Mouse (Mus musculus): ENCODE measurements at regions not wholly inside any gene's neighbourhood (a gene's known extent, or its start where the extent isn't known, plus 50 kb on each side); places are given as distances from the start of the nearest gene placed in this dataset.

DNA sequence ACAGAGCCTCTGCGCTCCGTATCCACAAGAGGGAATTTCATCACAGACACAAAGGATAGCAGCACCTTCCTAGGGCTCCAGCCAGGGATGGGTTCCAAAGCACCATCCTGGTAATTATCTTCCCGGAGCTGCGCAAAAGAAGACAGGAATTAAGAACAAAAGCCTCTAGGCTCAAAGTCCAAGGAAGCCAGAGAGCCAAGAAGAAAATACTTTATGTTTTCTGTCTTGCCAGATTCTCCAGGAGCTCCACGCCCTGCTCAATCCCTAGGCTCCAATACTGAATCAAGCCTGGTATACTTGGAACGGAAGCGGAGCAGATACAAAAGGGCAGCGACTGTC, 54.4 kb downstream of the Irf2bpl start:
- H3K9ac ChIP-seq: peak overlapping the region; percentile 44; the same call in 1 of the 2 replicates
- H3K36me3 ChIP-seq: no peaks in the 10 kb centered on the region
- no peak for ATAC-seq (ENCODE audit: insufficient number of reproducible peaks, insufficient read depth, low FRiP score, low TSS enrichment, low read depth)
- peaks cover 62% of the 10 kb centered on the region for H3K4me1 ChIP-seq
- H3K4me2 ChIP-seq: no peak overlapping the region
- no peaks in the 10 kb centered on the region for H3K9me3 ChIP-seq
- WGBS: 46% methylated on average over 8 of the region's 8 CpGs
- no peak overlapping the region for H3K4me3 ChIP-seq
- peak overlapping the region; percentile 68; the same call in 1 of the 2 replicates for H3K27ac ChIP-seq
- H3K27me3 ChIP-seq: no peaks in the 10 kb centered on the region

DNA sequence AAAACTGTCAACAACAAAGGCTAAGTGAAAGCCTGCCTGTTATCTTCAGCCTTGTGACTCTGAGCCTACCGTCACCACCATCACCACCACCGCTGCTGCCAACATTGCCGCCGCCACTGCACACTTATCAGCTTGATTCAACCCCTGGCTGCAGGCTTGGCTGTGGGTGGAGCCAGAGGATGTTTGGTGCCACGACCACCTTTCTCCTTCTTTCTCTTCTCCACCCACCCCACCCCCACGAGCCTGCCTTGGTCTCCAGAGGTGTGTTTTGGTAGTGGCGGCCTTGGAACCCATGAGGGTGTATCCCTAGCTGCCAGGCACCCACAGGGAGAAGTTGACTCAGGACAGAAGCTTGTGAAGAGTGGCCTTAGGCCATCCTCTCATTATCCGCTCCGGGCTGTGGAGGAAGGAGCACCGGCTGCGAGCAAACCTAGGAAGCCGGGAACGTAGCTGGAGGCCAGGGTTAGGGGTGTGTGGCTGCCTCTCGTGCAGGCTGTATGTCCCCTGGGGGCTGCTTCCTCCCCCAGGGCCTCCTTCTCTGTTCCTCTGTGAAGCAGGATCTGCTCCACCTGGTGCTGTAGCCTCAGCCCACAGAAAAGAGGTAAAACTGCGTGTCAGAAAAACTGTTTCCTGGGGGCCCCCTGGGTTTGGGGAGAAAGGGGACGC, 54.9 kb downstream of the Irf2bpl start:
- no peak for ATAC-seq (ENCODE audit: insufficient number of reproducible peaks, insufficient read depth, low FRiP score, low TSS enrichment, low read depth)
- H3K9ac ChIP-seq: peak overlapping the region; percentile 44; the same call in 1 of the 2 replicates
- no peak overlapping the region for H3K4me3 ChIP-seq
- peak overlapping the region; percentile 68; the same call in 1 of the 2 replicates for H3K27ac ChIP-seq
- no peaks in the 10 kb centered on the region for H3K27me3 ChIP-seq
- no peaks in the 10 kb centered on the region for H3K9me3 ChIP-seq
- no peaks in the 10 kb centered on the region for H3K36me3 ChIP-seq
- 53% methylated on average over 16 of the region's 16 CpGs for WGBS
- peaks cover 67% of the 10 kb centered on the region for H3K4me1 ChIP-seq
- H3K4me2 ChIP-seq: no peak overlapping the region

DNA sequence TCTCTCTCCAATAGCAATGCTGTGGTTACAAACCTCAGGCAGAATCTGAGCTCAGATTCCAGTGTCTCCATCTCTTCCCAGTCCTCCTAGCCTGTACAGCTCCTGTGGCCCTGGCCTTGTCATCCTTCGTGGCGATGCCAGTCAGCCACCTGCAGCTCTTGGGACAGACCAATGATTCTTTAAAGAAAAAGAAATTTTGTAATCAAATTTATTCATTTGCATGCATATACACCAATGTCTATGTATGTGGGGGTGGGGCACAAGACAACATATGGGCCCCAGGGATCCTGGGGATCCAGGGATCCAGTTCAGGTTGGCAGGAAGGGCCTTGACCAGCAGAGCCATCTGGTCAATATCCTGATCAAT, 57.4 kb downstream of the Irf2bpl start:
- Histone ChIP-seq H3K4me3 (no peak overlapping the region), H3K27ac (peak overlapping the region; percentile 99), H3K4me2 (no peak overlapping the region), H3K4me1 (peaks cover 72% of the 10 kb centered on the region), H3K9ac (no peak overlapping the region), H3K9me3 (no peaks in the 10 kb centered on the region), H3K36me3 (no peaks in the 10 kb centered on the region), H3K27me3 (no peaks in the 10 kb centered on the region)
- 67% methylated on average over 2 of the region's 2 CpGs for WGBS
- no peak for ATAC-seq (ENCODE audit: insufficient number of reproducible peaks, insufficient read depth, low FRiP score, low TSS enrichment, low read depth)

DNA sequence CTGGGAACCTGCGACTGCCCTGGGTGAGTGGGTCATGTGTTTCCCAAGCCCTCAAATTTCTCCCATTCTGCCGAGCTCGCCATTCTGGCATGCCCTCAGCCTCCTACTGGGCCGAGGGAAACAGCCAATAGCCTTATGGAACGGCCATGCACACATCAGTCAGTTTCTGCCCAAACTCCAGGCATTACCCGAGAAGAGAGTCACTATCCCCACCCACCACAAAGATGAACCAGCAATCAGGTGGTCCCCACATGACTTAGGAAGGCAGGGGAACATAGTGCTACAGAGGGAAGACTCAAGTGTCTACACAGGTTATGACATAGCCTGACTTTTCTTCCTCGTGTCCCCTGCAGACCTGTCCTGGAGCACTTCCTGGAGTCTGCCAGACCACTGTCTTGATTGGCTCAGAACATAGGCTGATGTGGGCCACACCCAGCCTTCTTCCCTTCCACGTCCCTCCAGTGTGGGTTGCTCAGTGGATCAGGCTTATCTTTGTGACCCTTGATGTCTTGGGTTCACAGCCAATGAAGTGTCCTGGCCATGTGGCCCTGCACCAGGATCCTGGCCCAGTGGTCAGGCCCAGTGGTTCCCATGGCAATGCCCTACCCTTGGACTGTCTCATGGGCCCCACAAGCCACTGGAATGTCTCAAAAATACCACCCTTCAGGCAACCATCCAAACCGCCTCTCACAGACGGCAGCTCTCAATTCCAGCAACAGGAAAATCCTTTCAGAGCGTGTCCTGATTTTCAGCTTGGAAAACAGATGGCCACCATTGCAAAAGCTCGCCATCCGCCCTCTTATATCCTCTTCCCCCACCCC, 58.0 kb downstream of the Irf2bpl start:
- no peaks in the 10 kb centered on the region for H3K27me3 ChIP-seq
- 48% methylated on average over 13 of the region's 13 CpGs for WGBS
- H3K9ac ChIP-seq: no peak overlapping the region
- H3K4me1 ChIP-seq: peaks cover 72% of the 10 kb centered on the region
- peak overlapping the region; percentile 99 for H3K27ac ChIP-seq
- ATAC-seq (ENCODE audit: insufficient number of reproducible peaks, insufficient read depth, low FRiP score, low TSS enrichment, low read depth): no peak
- no peaks in the 10 kb centered on the region for H3K36me3 ChIP-seq
- H3K4me3 ChIP-seq: no peak overlapping the region
- no peak overlapping the region for H3K4me2 ChIP-seq
- H3K9me3 ChIP-seq: no peaks in the 10 kb centered on the region

DNA sequence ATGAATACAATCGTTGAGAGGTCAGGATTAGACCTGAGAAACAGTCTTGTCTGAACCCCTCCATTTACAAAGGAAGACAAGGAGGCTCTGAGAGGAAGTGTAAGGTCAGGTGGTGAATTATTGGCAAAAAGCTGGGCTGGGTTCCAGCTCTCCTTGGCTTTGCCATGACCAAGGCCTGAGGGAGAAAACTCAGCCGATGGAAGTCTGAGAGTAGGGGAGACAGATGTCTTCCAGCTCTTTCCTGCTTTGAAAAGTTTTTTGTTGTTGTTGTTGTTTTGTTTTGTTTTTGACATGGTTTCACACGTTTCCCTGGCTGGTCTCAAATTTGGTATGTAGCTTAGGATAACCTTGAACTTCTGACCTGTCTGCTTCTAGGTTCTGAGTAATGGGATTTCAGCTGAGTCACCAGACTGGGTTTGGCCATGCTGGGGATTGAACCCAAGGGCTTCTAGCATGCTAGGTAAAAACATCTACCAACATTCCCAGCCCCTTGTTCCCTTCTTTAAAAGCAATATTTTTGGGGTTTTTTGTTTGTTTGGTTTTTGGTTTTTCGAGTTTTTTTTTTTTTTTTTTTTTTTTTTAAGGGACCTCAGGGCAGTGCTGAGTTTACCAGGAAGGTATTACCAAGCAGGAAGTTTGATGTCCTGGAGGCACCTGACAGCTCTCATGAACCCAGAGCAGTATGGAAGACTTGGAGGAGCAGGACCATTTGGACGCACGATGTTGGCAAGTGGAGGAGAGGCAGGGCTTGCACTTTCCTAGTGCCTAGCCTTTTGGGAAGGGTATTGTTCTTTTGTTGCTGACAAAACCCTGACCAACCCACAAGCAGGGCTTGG, 58.8 kb downstream of the Irf2bpl start:
- Histone ChIP-seq H3K4me2 (peak overlapping the region; percentile 53), H3K9me3 (no peaks in the 10 kb centered on the region), H3K27ac (peak overlapping the region; percentile 99), H3K4me1 (peaks cover 75% of the 10 kb centered on the region), H3K36me3 (no peaks in the 10 kb centered on the region), H3K4me3 (no peak overlapping the region), H3K27me3 (no peaks in the 10 kb centered on the region), H3K9ac (no peak overlapping the region)
- no peak for ATAC-seq (ENCODE audit: insufficient number of reproducible peaks, insufficient read depth, low FRiP score, low TSS enrichment, low read depth)
- WGBS: 45% methylated on average over 6 of the region's 6 CpGs

DNA sequence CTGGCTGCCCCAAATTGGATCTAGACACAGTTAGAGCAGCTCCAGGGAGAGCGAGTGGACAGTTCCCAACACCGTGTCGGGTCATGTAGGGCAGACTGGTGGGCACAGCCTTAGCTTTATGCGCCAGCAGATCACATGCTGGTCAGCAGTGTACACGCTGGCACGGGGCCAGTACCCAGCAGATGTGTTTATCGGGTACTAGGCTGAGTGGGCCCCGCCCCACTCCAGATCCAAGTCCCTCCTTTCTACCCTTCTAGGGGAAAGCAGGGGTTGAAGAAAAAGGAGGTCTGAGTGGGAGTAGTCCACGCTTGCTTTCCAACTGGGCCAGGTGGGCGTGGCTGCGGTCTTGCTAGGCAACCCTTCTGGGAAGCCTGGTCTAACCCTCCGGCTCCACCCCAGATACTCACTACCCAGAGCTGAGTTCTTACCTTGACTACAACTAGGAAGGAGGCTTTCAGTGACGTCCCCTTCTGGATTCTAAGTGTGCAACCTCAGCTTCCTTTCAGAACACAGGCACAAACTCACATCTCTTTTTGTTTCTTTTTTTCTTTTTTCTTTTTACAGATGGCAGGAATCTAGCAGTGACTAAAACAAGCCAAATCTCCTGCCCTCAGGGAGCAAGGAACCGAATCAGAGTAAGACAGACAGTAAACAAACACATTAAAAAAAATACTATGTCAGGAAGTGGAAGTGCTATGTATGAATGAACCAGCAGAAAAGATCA, 59.6 kb downstream of the Irf2bpl start:
- Histone ChIP-seq H3K4me1 (peaks cover 70% of the 10 kb centered on the region), H3K9me3 (no peaks in the 10 kb centered on the region), H3K9ac (no peak overlapping the region), H3K36me3 (no peaks in the 10 kb centered on the region), H3K27me3 (no peaks in the 10 kb centered on the region), H3K4me3 (peak overlapping the region; percentile 12; the same call in 1 of the 2 replicates), H3K27ac (peak overlapping the region; percentile 99), H3K4me2 (peak overlapping the region; percentile 53)
- peak; percentile 39 for ATAC-seq (ENCODE audit: insufficient number of reproducible peaks, insufficient read depth, low FRiP score, low TSS enrichment, low read depth)
- 6% methylated on average over 14 of the region's 14 CpGs for WGBS

DNA sequence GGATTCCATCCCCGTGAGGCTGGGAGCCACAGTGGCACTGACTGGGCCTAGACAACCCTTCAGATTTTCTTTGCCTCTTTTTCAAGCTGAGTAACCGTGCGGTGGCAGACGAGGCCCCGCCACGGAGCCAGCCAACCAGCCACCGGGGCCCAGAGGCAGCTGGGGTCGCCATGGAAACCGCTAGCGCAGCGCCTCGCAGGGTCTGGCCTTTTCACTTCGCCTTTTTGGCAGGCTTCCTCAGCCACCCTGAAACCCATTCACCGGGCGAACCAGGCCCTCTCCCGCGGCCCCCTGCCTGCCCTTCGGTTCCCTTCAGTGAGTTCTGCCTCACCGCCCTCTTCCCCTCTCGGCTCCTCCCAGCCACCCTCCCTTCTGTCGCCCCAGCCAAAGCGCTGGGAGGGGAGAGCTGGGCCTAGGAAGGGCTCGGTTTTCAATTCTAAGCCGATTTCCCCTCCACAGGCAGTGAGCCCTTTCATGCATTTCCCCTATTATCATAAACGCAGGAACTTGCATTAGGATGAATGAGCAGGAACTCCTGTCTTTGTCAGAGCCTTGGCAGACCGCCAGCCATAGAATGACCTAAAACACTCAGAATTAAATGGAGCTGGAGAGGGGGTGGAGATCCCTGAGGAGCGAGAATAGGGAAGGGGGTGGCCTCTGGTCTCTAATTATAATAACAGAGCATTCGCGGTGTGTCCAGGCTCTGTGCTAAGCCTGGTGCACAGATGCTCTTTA, 60.6 kb downstream of the Irf2bpl start:
- Histone ChIP-seq H3K36me3 (no peaks in the 10 kb centered on the region), H3K27ac (peak overlapping the region; percentile 99), H3K4me2 (peak overlapping the region; percentile 53), H3K4me3 (peak overlapping the region; percentile 23), H3K9me3 (no peaks in the 10 kb centered on the region), H3K4me1 (peaks cover 63% of the 10 kb centered on the region), H3K9ac (peak overlapping the region; percentile 67), H3K27me3 (no peaks in the 10 kb centered on the region)
- WGBS: 1% methylated on average over 29 of the region's 29 CpGs
- peak; percentile 90 for ATAC-seq (ENCODE audit: insufficient number of reproducible peaks, insufficient read depth, low FRiP score, low TSS enrichment, low read depth)

DNA sequence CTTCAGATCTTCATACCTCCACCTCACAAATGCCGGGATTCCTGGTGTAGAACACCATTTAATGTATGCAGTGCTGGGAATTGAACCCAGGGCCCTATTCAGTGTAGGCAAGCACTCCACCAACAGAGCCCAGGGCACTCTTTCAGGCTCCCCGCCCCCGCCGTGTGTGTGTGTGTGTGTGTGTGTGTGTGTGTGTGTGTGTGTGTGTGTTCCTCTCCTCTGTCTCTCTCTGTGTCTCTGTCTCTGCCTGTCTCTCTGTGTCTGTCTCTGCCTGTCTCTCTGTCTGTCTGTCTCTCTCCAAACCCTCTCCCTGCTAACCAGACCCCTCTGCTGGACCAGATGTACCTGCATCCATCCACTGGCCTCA, 61.1 kb downstream of the Irf2bpl start:
- peak overlapping the region; percentile 23 for H3K4me3 ChIP-seq
- peak overlapping the region; percentile 99 for H3K27ac ChIP-seq
- H3K9ac ChIP-seq: peak overlapping the region; percentile 67
- ATAC-seq (ENCODE audit: insufficient number of reproducible peaks, insufficient read depth, low FRiP score, low TSS enrichment, low read depth): no peak
- 28% methylated on average over 4 of the region's 4 CpGs for WGBS
- H3K36me3 ChIP-seq: no peaks in the 10 kb centered on the region
- peak overlapping the region; percentile 53 for H3K4me2 ChIP-seq
- H3K9me3 ChIP-seq: no peaks in the 10 kb centered on the region
- no peaks in the 10 kb centered on the region for H3K27me3 ChIP-seq
- peaks cover 67% of the 10 kb centered on the region for H3K4me1 ChIP-seq

DNA sequence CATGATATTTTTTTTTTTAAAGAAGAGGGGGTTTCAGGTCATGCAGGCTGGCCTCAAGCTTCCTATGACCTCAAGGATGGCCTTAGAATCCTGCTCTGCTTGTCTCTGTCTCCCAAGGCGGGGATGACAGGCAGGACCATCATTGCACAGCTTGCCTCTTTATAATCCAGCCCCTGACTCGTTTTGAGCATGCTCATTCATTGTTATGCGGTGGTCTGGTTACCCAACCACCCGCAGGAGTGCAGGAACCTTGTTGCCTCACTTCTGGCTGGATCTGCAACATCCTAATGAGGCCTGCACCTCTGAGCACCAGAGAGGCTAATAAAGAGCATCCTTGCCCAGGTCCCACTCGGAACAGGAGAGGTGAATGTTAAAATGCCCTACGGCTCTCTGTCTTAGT, 63.4 kb downstream of the Irf2bpl start:
- Histone ChIP-seq H3K4me2 (no peak overlapping the region), H3K27me3 (no peaks in the 10 kb centered on the region), H3K9me3 (no peaks in the 10 kb centered on the region), H3K27ac (peak overlapping the region; percentile 72; the same call in 1 of the 2 replicates), H3K9ac (no peak overlapping the region), H3K4me3 (no peak overlapping the region), H3K4me1 (peaks cover 73% of the 10 kb centered on the region), H3K36me3 (no peaks in the 10 kb centered on the region)
- 66% methylated on average over 6 of the region's 6 CpGs for WGBS
- no peak for ATAC-seq (ENCODE audit: insufficient number of reproducible peaks, insufficient read depth, low FRiP score, low TSS enrichment, low read depth)

DNA sequence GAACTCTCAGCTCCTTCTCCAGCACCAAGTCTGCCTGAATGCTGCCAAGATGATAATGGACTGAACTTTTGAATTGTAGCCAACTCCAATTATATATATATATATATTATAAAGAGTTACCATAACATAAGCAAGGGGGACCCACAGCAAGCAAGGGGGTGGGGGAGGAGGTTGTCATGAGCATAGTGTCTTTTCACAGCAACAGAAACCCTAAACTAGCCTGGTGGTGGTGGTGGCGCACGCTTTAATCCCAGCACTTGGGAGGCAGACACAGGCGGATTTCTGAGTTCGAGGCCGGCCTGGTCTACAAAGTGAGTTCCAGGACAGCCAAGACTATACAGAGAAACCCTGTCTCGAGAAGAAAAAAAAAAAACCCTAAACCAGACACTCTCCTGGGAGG, 65.0 kb downstream of the Irf2bpl start:
- ATAC-seq (ENCODE audit: insufficient number of reproducible peaks, insufficient read depth, low FRiP score, low TSS enrichment, low read depth): no peak
- 91% methylated on average over 6 of the region's 6 CpGs for WGBS
- Histone ChIP-seq H3K4me1 (peaks cover 71% of the 10 kb centered on the region), H3K4me2 (no peak overlapping the region), H3K27me3 (no peaks in the 10 kb centered on the region), H3K4me3 (no peak overlapping the region), H3K9ac (no peak overlapping the region), H3K27ac (no peak overlapping the region), H3K36me3 (no peaks in the 10 kb centered on the region), H3K9me3 (no peaks in the 10 kb centered on the region)

Data from embryonic facial prominence, embryonic 13.5 days (tissue).